In genomic region chr3:18670203-18670700, GRCm38 (mm10) we compare ENCODE assay signal across 22 mouse cellular contexts.
DNase-seq lines count a peak whose midpoint lies in the region; ATAC-seq and TF ChIP-seq lines count a peak whose summit lies in the region.
"Had no signal": no experiment of that assay in that cellular context is flagged by ENCODE, and none has a peak within 500 bp of the region (broad histone marks: within the 10 kb centered on the region; RNA-seq: fewer than 3 reads in every experiment).

No protein-coding gene starts in this region.

- H3K9ac ChIP-seq in forebrain, embryonic 15.5 days (replicated peaks): no peak overlapping the region
- H3K9ac ChIP-seq in forebrain, embryonic 12.5 days: no peak overlapping the region
- no peak overlapping the region for H3K9ac ChIP-seq in kidney, embryonic 16.5 days (replicated peaks; ENCODE audit: low read length)
- no peak overlapping the region for H3K9ac ChIP-seq in forebrain, embryonic 16.5 days (replicated peaks; ENCODE audit: low read depth, low read length)
- H3K9ac ChIP-seq: embryonic facial prominence, embryonic 13.5 days; heart, embryonic 15.5 days had no signal

- no peaks in the 10 kb centered on the region for H3K36me3 ChIP-seq in forebrain, embryonic 15.5 days
- no peaks in the 10 kb centered on the region for H3K36me3 ChIP-seq in forebrain, embryonic 12.5 days (replicated peaks)
- no peaks in the 10 kb centered on the region for H3K36me3 ChIP-seq in kidney, embryonic 16.5 days (ENCODE audit: insufficient read depth, low read length)
- H3K36me3 ChIP-seq in kidney, adult 2 months (ENCODE audit: control insufficient read depth, insufficient read depth, low read length): no peaks in the 10 kb centered on the region
- no peaks in the 10 kb centered on the region for H3K36me3 ChIP-seq in forebrain, embryonic 16.5 days (ENCODE audit: control insufficient read depth, insufficient read depth)
- H3K36me3 ChIP-seq: embryonic facial prominence, embryonic 13.5 days; heart, embryonic 15.5 days had no signal

- H3K4me1 ChIP-seq in forebrain, embryonic 15.5 days: peaks cover 38% of the 10 kb centered on the region
- H3K4me1 ChIP-seq in forebrain, embryonic 12.5 days: peaks cover 4% of the 10 kb centered on the region; the same call in 1 of the 2 replicates
- no peaks in the 10 kb centered on the region for H3K4me1 ChIP-seq in kidney, embryonic 16.5 days (ENCODE audit: insufficient read depth, low read length)
- H3K4me1 ChIP-seq in kidney, adult 2 months (ENCODE audit: control insufficient read depth, insufficient read depth, low read length): no peaks in the 10 kb centered on the region
- peaks cover 26% of the 10 kb centered on the region for H3K4me1 ChIP-seq in forebrain, embryonic 16.5 days (replicated peaks; ENCODE audit: control insufficient read depth, insufficient read depth, low read length)
- H3K4me1 ChIP-seq: embryonic facial prominence, embryonic 13.5 days; heart, embryonic 15.5 days had no signal

- no peaks in the 10 kb centered on the region for H3K27me3 ChIP-seq in forebrain, embryonic 15.5 days
- H3K27me3 ChIP-seq in forebrain, embryonic 12.5 days: no peaks in the 10 kb centered on the region
- H3K27me3 ChIP-seq in kidney, embryonic 16.5 days (ENCODE audit: insufficient read depth, low read length): no peaks in the 10 kb centered on the region
- H3K27me3 ChIP-seq in kidney, adult 2 months (replicated peaks; ENCODE audit: control insufficient read depth, insufficient read depth, low read length): no peaks in the 10 kb centered on the region
- H3K27me3 ChIP-seq in forebrain, embryonic 16.5 days (replicated peaks; ENCODE audit: control insufficient read depth, insufficient read depth, low read length): no peaks in the 10 kb centered on the region
- H3K27me3 ChIP-seq: CH12.LX; embryonic facial prominence, embryonic 13.5 days; heart, embryonic 15.5 days had no signal

- TF ChIP-seq POLR2A in kidney, adult 2 months (IDR thresholded peaks at IDR 0.05; ENCODE audit: low read depth, low read length): no peak

- H3K9me3 ChIP-seq in forebrain, embryonic 15.5 days: no peaks in the 10 kb centered on the region
- no peaks in the 10 kb centered on the region for H3K9me3 ChIP-seq in forebrain, embryonic 12.5 days
- H3K9me3 ChIP-seq in kidney, embryonic 16.5 days (ENCODE audit: low read length): no peaks in the 10 kb centered on the region
- no peaks in the 10 kb centered on the region for H3K9me3 ChIP-seq in forebrain, embryonic 16.5 days (ENCODE audit: control insufficient read depth, low read length)
- H3K9me3 ChIP-seq: embryonic facial prominence, embryonic 13.5 days; heart, embryonic 15.5 days had no signal

- WGBS in forebrain, embryonic 15.5 days: 45% methylated on average over 5 of the region's 5 CpGs
- whole genome bisulfite sequencing in forebrain, embryonic 12.5 days: 74% methylated on average over 5 of the region's 5 CpGs
- 45% methylated on average over 5 of the region's 5 CpGs for WGBS in kidney, embryonic 16.5 days
- WGBS in kidney, adult 2 months: 61% methylated on average over 5 of the region's 5 CpGs
- WGBS in forebrain, embryonic 16.5 days: 45% methylated on average over 5 of the region's 5 CpGs

- TF ChIP-seq CTCF in kidney, adult 2 months (conservative IDR thresholded peaks at IDR 0.05; ENCODE audit: insufficient read depth, insufficient read length, low read depth, low read length): no peak

- no peak for DNase-seq in kidney, adult 8-10 months
- peak; percentile 8 to 40 for DNase-seq in kidney, postnatal 4 days
- DNase-seq in kidney, adult 2 months: no peak
- DNase-seq in heart, adult 18-20 months: no peak
- DNase-seq: adrenal gland, postnatal 14 days; cerebellum, adult 18-20 months; cerebellum, adult 9-11 months; cerebellum, postnatal 36 days; gastrocnemius, postnatal 10 days; heart, adult 2 months; heart, postnatal 14 days had no signal

- H3K4me2 ChIP-seq in forebrain, embryonic 15.5 days (replicated peaks): no peak overlapping the region
- no peak overlapping the region for H3K4me2 ChIP-seq in forebrain, embryonic 12.5 days
- H3K4me2 ChIP-seq in kidney, embryonic 16.5 days (replicated peaks; ENCODE audit: low read depth, low read length): no peak overlapping the region
- no peak overlapping the region for H3K4me2 ChIP-seq in forebrain, embryonic 16.5 days (ENCODE audit: low read length)
- H3K4me2 ChIP-seq: embryonic facial prominence, embryonic 13.5 days; heart, embryonic 11.5 days; heart, embryonic 15.5 days had no signal

- no peak overlapping the region for H3K4me3 ChIP-seq in forebrain, embryonic 15.5 days
- no peak overlapping the region for H3K4me3 ChIP-seq in forebrain, embryonic 12.5 days (replicated peaks)
- H3K4me3 ChIP-seq in kidney, embryonic 16.5 days (ENCODE audit: low read length): no peak overlapping the region
- H3K4me3 ChIP-seq in kidney, adult 2 months (ENCODE audit: insufficient read depth, low read depth, low read length): no peak overlapping the region
- no peak overlapping the region for H3K4me3 ChIP-seq in forebrain, embryonic 16.5 days (replicated peaks; ENCODE audit: low read length)
- H3K4me3 ChIP-seq: embryonic facial prominence, embryonic 13.5 days; heart, adult 2 months; heart, embryonic 15.5 days had no signal

- ATAC-seq in forebrain, embryonic 15.5 days (replicated peaks): peak; percentile 53
- ATAC-seq in forebrain, embryonic 12.5 days (ENCODE audit: low FRiP score): no peak
- peak; percentile 23; the same call in 1 of the 2 replicates for ATAC-seq in kidney, embryonic 16.5 days (ENCODE audit: low FRiP score, low TSS enrichment)
- peak; percentile 43 for ATAC-seq in forebrain, embryonic 16.5 days
- ATAC-seq: activated CD4-positive, CD25-positive, alpha-beta regulatory T cell, adult 4 months; hindbrain, embryonic 16.5 days; Patski had no signal

- H3K27ac ChIP-seq in forebrain, embryonic 15.5 days (replicated peaks): peak overlapping the region; percentile 42; the same call in 1 of the 2 replicates
- H3K27ac ChIP-seq in forebrain, embryonic 12.5 days: no peak overlapping the region
- no peak overlapping the region for H3K27ac ChIP-seq in kidney, embryonic 16.5 days (ENCODE audit: low read length)
- no peak overlapping the region for H3K27ac ChIP-seq in kidney, adult 2 months (ENCODE audit: insufficient read depth, low read depth, low read length)
- no peak overlapping the region for H3K27ac ChIP-seq in forebrain, embryonic 16.5 days (ENCODE audit: low read length)
- H3K27ac ChIP-seq: embryonic facial prominence, embryonic 13.5 days; heart, adult 2 months; heart, embryonic 15.5 days had no signal

Comparison
In these comparisons a context has a peak if more than half of its experiments do, and no peak if none do; other contexts are left out.
1. DNase-seq: peak in kidney, postnatal 4 days (2 of 2); none in kidney, adult 8-10 months (0 of 2), kidney, adult 2 months (single experiment) and heart, adult 18-20 months (0 of 2).